ENCODE assay signal across 8 mouse cellular contexts in the genomic region with DNA sequence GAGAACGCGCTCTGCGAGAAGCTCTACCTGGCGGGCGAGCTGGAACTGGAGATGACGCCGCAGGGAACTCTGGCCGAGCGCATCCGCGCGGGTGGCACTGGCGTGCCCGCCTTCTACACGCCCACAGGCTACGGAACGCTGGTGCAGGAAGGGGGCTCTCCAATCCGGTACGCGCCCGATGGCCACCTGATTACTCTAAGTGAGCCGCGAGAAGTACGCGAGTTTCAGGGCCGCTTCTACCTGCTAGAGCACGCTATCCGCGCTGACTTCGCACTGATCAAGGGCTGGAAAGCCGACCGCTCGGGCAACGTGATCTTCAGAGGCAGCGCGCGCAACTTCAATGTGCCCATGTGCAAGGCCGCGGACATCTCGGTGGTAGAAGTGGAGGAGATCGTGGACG. TPM values are rescaled to one million over a fixed set of nuclear protein-coding genes. Genes with fewer than 3 reads are reported as not detected.
DNase-seq lines count a peak whose midpoint lies in the region; ATAC-seq and TF ChIP-seq lines count a peak whose summit lies in the region.
"Not testable (repeated sequence)": the region's sequence is repeated elsewhere in the genome, so short reads cannot be mapped to it uniquely, and the experiment has no call there.
"Had no signal": no experiment of that assay in that cellular context is flagged by ENCODE, and none has a peak within 500 bp of the region (broad histone marks: within the 10 kb centered on the region; RNA-seq: fewer than 3 reads in every experiment).

No protein-coding gene starts in this region.

- peak overlapping the region; percentile 32 for H3K4me3 ChIP-seq in forebrain, postnatal 0 days (ENCODE audit: low read depth, low read length)
- H3K4me3 ChIP-seq in hindbrain, embryonic 11.5 days (ENCODE audit: low read depth, low read length) = peak overlapping the region; percentile 24; the same call in 1 of the 2 replicates
- H3K4me3 ChIP-seq in kidney, postnatal 0 days (replicated peaks; ENCODE audit: low read depth, low read length) = not testable (repeated sequence)
- peak overlapping the region; percentile 33 for H3K4me3 ChIP-seq in limb, embryonic 14.5 days (replicated peaks; ENCODE audit: low read length)
- peak overlapping the region; percentile 40 for H3K4me3 ChIP-seq in midbrain, embryonic 15.5 days

- H3K27me3 ChIP-seq in forebrain, postnatal 0 days (ENCODE audit: insufficient read depth, low read length); hindbrain, embryonic 11.5 days (ENCODE audit: control insufficient read depth, insufficient read depth, low read length); kidney, postnatal 0 days (ENCODE audit: insufficient read depth, low read length); limb, embryonic 14.5 days (ENCODE audit: control insufficient read depth, insufficient read depth, low read length); midbrain, embryonic 15.5 days (replicated peaks): not testable (repeated sequence)

- H3K4me1 ChIP-seq in forebrain, postnatal 0 days (ENCODE audit: insufficient read depth); hindbrain, embryonic 11.5 days (replicated peaks; ENCODE audit: control insufficient read depth, insufficient read depth, low read length); kidney, postnatal 0 days (replicated peaks; ENCODE audit: insufficient read depth, low read length); limb, embryonic 14.5 days (ENCODE audit: control insufficient read depth, insufficient read depth, low read length); midbrain, embryonic 15.5 days: not testable (repeated sequence)

- not testable (repeated sequence) for TF ChIP-seq CTCF in forebrain, postnatal 0 days (IDR thresholded peaks at IDR 0.05; ENCODE audit: low read depth); kidney, postnatal 0 days (IDR thresholded peaks at IDR 0.05; ENCODE audit: low read depth)

- peak; percentile 24 for DNase-seq in embryo, embryonic 9.5 days (ENCODE audit: extremely low spot score)
- DNase-seq in forebrain, postnatal 0 days = peak; percentile 70
- peak; percentile 28 for DNase-seq in hindbrain, embryonic 11.5 days (ENCODE audit: low spot score)
- not testable (repeated sequence) for DNase-seq in kidney, postnatal 0 days (ENCODE audit: low spot score); limb, embryonic 14.5 days (ENCODE audit: low spot score)
- DNase-seq in right cerebral cortex, postnatal 10 days (ENCODE audit: low spot score in 2 of 2) = peak; percentile 52 to 64

- H3K9ac ChIP-seq in forebrain, postnatal 0 days = peak overlapping the region; percentile 45; the same call in 1 of the 2 replicates
- H3K9ac ChIP-seq in hindbrain, embryonic 11.5 days (ENCODE audit: low read depth, low read length); kidney, postnatal 0 days (ENCODE audit: low read depth, low read length); limb, embryonic 14.5 days (ENCODE audit: low read depth, low read length, severe bottlenecking); midbrain, embryonic 15.5 days: not testable (repeated sequence)

- H3K9me3 ChIP-seq in forebrain, postnatal 0 days (ENCODE audit: low read length); hindbrain, embryonic 11.5 days (ENCODE audit: control insufficient read depth, low read length); kidney, postnatal 0 days (replicated peaks; ENCODE audit: low read length); limb, embryonic 14.5 days (ENCODE audit: control insufficient read depth, low read length); midbrain, embryonic 15.5 days: not testable (repeated sequence)

- not testable (repeated sequence) for H3K27ac ChIP-seq in forebrain, postnatal 0 days (ENCODE audit: low read depth, low read length); hindbrain, embryonic 11.5 days (ENCODE audit: low read depth, low read length); kidney, postnatal 0 days; limb, embryonic 14.5 days (replicated peaks; ENCODE audit: low read depth, low read length); midbrain, embryonic 15.5 days

- H3K36me3 ChIP-seq in forebrain, postnatal 0 days (ENCODE audit: insufficient read depth); hindbrain, embryonic 11.5 days (ENCODE audit: control insufficient read depth, insufficient read depth, low read length); kidney, postnatal 0 days (ENCODE audit: insufficient read depth, low read length); limb, embryonic 14.5 days (ENCODE audit: control insufficient read depth, insufficient read depth, low read length); midbrain, embryonic 15.5 days (replicated peaks): not testable (repeated sequence)

- not testable (repeated sequence) for TF ChIP-seq POLR2A in limb, embryonic 14.5 days (IDR thresholded peaks at IDR 0.05; ENCODE audit: borderline replicate concordance, extremely low read depth, insufficient read depth, insufficient read length)

- peak; percentile 97 for ATAC-seq in forebrain, postnatal 0 days
- ATAC-seq in hindbrain, embryonic 11.5 days (ENCODE audit: low FRiP score) = peak; percentile 17; the same call in 1 of the 2 replicates
- ATAC-seq in kidney, postnatal 0 days (replicated peaks; ENCODE audit: low FRiP score, low read depth) = peak; percentile 68
- ATAC-seq in limb, embryonic 14.5 days (ENCODE audit: low FRiP score, low read depth) = peak; percentile 16; the same call in 1 of the 2 replicates
- ATAC-seq in midbrain, embryonic 15.5 days (replicated peaks) = peak; percentile 86

- H3K4me2 ChIP-seq in forebrain, postnatal 0 days (ENCODE audit: low read depth) = peak overlapping the region; percentile 62
- peak overlapping the region; percentile 29 for H3K4me2 ChIP-seq in hindbrain, embryonic 11.5 days (replicated peaks; ENCODE audit: low read depth, low read length)
- peak overlapping the region; percentile 55 for H3K4me2 ChIP-seq in kidney, postnatal 0 days (ENCODE audit: low read length)
- H3K4me2 ChIP-seq in limb, embryonic 14.5 days (replicated peaks; ENCODE audit: low read depth, low read length, severe bottlenecking) = peak overlapping the region; percentile 52
- peak overlapping the region; percentile 58 for H3K4me2 ChIP-seq in midbrain, embryonic 15.5 days

- 23% methylated on average over 35 of the region's 42 CpGs for WGBS in forebrain, postnatal 0 days
- 20% methylated on average over 25 of the region's 42 CpGs for WGBS in hindbrain, embryonic 11.5 days
- WGBS in kidney, postnatal 0 days = 29% methylated on average over 16 of the region's 42 CpGs
- 28% methylated on average over 19 of the region's 42 CpGs for WGBS in limb, embryonic 14.5 days
- 28% methylated on average over 25 of the region's 42 CpGs for WGBS in midbrain, embryonic 15.5 days

RNA-seq across cellular contexts. Expression of a gene that starts 0.6 kb away (rescaled TPM):
- 0.62 TPM in 2 replicates for total RNA-seq in forebrain, postnatal 0 days (2014; rRNA removed)
- polyA plus RNA-seq in forebrain, postnatal 0 days (2015; fragmentation: Nextera tagmentation; extraction: Ambion mirVana) = 0.33 and 0.34 TPM in 2 replicates
- polyA plus RNA-seq in hindbrain, embryonic 11.5 days (2014; fragmentation: Nextera tagmentation; extraction: Ambion mirVana) = 0.13 and 0.28 TPM in 2 replicates
- 0.17 and 0.20 TPM in 2 replicates for polyA plus RNA-seq in kidney, postnatal 0 days (2015; fragmentation: Nextera tagmentation; extraction: Ambion mirVana)
- polyA plus RNA-seq in limb, embryonic 14.5 days (2012; rRNA removed) = 0.35 and 0.41 TPM in 2 replicates
- polyA plus RNA-seq in limb, embryonic 14.5 days (2014; fragmentation: Nextera tagmentation; extraction: Ambion mirVana) = 0.33 TPM in 1 of 2 replicates, not detected in the other
- polyA plus RNA-seq in midbrain, embryonic 15.5 days (2015; fragmentation: Nextera tagmentation; extraction: Ambion mirVana) = 0.25 and 0.66 TPM in 2 replicates
- total RNA-seq: G1E had no signal

RNA-seq across cellular contexts. Expression of a gene that starts 11.7 kb away (rescaled TPM):
- 0.31 and 0.62 TPM in 2 replicates for total RNA-seq in forebrain, postnatal 0 days (2014; rRNA removed)
- 0.15 and 0.40 TPM in 2 replicates for polyA plus RNA-seq in forebrain, postnatal 0 days (2015; fragmentation: Nextera tagmentation; extraction: Ambion mirVana)
- 0.20 TPM in 1 of 2 replicates, not detected in the other for polyA plus RNA-seq in hindbrain, embryonic 11.5 days (2014; fragmentation: Nextera tagmentation; extraction: Ambion mirVana)
- 0.34 and 0.38 TPM in 2 replicates for polyA plus RNA-seq in kidney, postnatal 0 days (2015; fragmentation: Nextera tagmentation; extraction: Ambion mirVana)
- 1.5 and 1.9 TPM in 2 replicates for polyA plus RNA-seq in limb, embryonic 14.5 days (2012; rRNA removed)
- 0.93 and 1.3 TPM in 2 replicates for polyA plus RNA-seq in limb, embryonic 14.5 days (2014; fragmentation: Nextera tagmentation; extraction: Ambion mirVana)
- polyA plus RNA-seq in midbrain, embryonic 15.5 days (2015; fragmentation: Nextera tagmentation; extraction: Ambion mirVana) = 0.36 and 0.56 TPM in 2 replicates
- polyA plus RNA-seq: G1E had no signal

RNA-seq across cellular contexts. Expression of a gene that starts 23.1 kb away (rescaled TPM):
- total RNA-seq in forebrain, postnatal 0 days (2014; rRNA removed) = 28.9 and 34.2 TPM in 2 replicates
- polyA plus RNA-seq in forebrain, postnatal 0 days (2015; fragmentation: Nextera tagmentation; extraction: Ambion mirVana) = 47.7 and 53.6 TPM in 2 replicates
- polyA plus RNA-seq in hindbrain, embryonic 11.5 days (2014; fragmentation: Nextera tagmentation; extraction: Ambion mirVana) = 106 and 112 TPM in 2 replicates
- 76.9 and 82.8 TPM in 2 replicates for polyA plus RNA-seq in kidney, postnatal 0 days (2015; fragmentation: Nextera tagmentation; extraction: Ambion mirVana)
- 46.0 and 57.6 TPM in 2 replicates for polyA plus RNA-seq in limb, embryonic 14.5 days (2012; rRNA removed)
- polyA plus RNA-seq in limb, embryonic 14.5 days (2014; fragmentation: Nextera tagmentation; extraction: Ambion mirVana) = 93.9 and 96.4 TPM in 2 replicates
- polyA plus RNA-seq in midbrain, embryonic 15.5 days (2015; fragmentation: Nextera tagmentation; extraction: Ambion mirVana) = 55.5 and 55.6 TPM in 2 replicates

Comparison
In these comparisons a context has a peak if more than half of its experiments do, and no peak if none do; other contexts are left out.
1. ATAC-seq: peak in every context shown above with its lines; median percentile 97 in forebrain, postnatal 0 days; 86 in midbrain, embryonic 15.5 days; 68 in kidney, postnatal 0 days; 17 in hindbrain, embryonic 11.5 days; 16 in limb, embryonic 14.5 days.